Mouse (Mus musculus): ENCODE measurements at regions not wholly inside any gene's neighbourhood (a gene's known extent, or its start where the extent isn't known, plus 50 kb on each side); places are given as distances from the start of the nearest gene placed in this dataset.

DNA sequence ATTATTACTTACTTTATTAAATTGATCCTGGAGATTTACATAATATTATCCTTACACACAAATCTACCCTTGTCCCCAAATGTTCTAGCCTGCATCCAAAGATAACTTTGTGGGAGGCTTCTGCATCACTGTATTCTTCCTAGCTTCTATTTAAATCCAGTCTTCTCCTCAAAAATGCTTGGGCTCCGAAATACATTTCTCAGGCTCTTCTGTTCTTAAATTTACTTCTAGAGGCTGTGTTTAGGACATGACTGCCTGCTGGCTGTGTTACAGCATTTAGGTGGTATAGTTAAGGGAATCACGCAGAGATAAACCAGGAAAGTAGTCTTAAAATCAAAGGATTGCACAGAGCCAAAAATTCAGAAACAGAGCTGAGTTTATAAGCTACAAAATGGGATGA lies 1009.1 kb upstream of the Aga start:
- no peak for TF ChIP-seq MAFK (IDR thresholded peaks at IDR 0.05; ENCODE audit: insufficient read depth, low read depth, low read length)
- no peak for TF ChIP-seq CHD2 (IDR thresholded peaks at IDR 0.05; ENCODE audit: low read depth, low read length)
- no peak for TF ChIP-seq ZNF384 (IDR thresholded peaks at IDR 0.05; ENCODE audit: low read depth, low read length)
- no peak for TF ChIP-seq HCFC1 (IDR thresholded peaks at IDR 0.05; ENCODE audit: borderline replicate concordance, insufficient read depth, low read length)
- TF ChIP-seq ZC3H11A (IDR thresholded peaks at IDR 0.05; ENCODE audit: borderline replicate concordance, low read depth, low read length) = no peak

All from ES-E14 (cell line).